Mouse (Mus musculus) C2C12 (cell line): Measurements from ENCODE around the gene Plch1. TPM values are rescaled to one million over a fixed set of nuclear protein-coding genes. Genes with fewer than 3 reads are reported as not detected.

Source experiments
- H3K27me3 ChIP-seq: one replicate; pipeline ENCODE4 v1.6.1; 2011; ENCODE audit not compliant: control insufficient read depth, insufficient read depth, insufficient read length
- H3K36me3 ChIP-seq: one replicate; pipeline ENCODE4 v1.6.1; 2011; ENCODE audit not compliant: control insufficient read depth, insufficient read depth
- H3K4me3 ChIP-seq: one replicate; pipeline ENCODE4 v1.5.1; 2011; ENCODE audit warnings: mild to moderate bottlenecking, control low read depth; ENCODE audit not compliant: poor library complexity, insufficient read depth, severe bottlenecking
- H3K79me2 ChIP-seq: one replicate; pipeline ENCODE4 v1.6.1; 2011; ENCODE audit not compliant: control insufficient read depth, insufficient read depth
- H3K79me3 ChIP-seq: one replicate; pipeline ENCODE4 v1.6.1; 2011; ENCODE audit warnings: low read depth, control low read depth
- H3ac ChIP-seq: one replicate; pipeline ENCODE3; 2011; ENCODE audit warnings: low read depth; ENCODE audit not compliant: control insufficient read depth, insufficient read length
- CEBPB ChIP-seq: IDR thresholded peaks from one replicate; pipeline ENCODE4 v1.6.1; 2011; ENCODE audit warnings: low read depth, mild to moderate bottlenecking, control low read depth, moderate library complexity
- CTCF ChIP-seq: IDR thresholded peaks from one replicate; pipeline ENCODE4 v1.5.1; 2011; ENCODE audit not compliant: control insufficient read depth, insufficient read depth, insufficient read length
- FOSL1 ChIP-seq: IDR thresholded peaks from one replicate; pipeline ENCODE4 v1.8.0; 2011; ENCODE audit warnings: mild to moderate bottlenecking, low read length; ENCODE audit not compliant: poor library complexity, insufficient read depth, severe bottlenecking
- MAX ChIP-seq: IDR thresholded peaks from one replicate; pipeline ENCODE4 v1.6.1; 2011; ENCODE audit warnings: mild to moderate bottlenecking, control low read depth
- MYOD1 ChIP-seq: IDR thresholded peaks from one replicate; pipeline ENCODE4 v1.6.1; 2011; ENCODE audit warnings: low read depth; ENCODE audit not compliant: control insufficient read depth, insufficient read length
- MYOG ChIP-seq: IDR thresholded peaks from one replicate; pipeline ENCODE4 v1.6.1; 2011; ENCODE audit not compliant: control insufficient read depth, insufficient read length; ENCODE audit errors: extremely low read depth
- USF1 ChIP-seq: IDR thresholded peaks from one replicate; pipeline ENCODE4 v1.6.1; 2011; ENCODE audit warnings: low read depth, mild to moderate bottlenecking, control low read depth, moderate library complexity
- polyA plus RNA-seq: library from polyadenylated mRNA; unstranded; fragments of >200 nt; fragmentation: generic; extraction: Trizol; gene quantifications from one replicate; pipeline ENCODE4 v1.2.1, GENCODE M21; 2012; ENCODE audit warnings: missing spikeins

The Plch1 gene
- polyA plus RNA-seq, 1 experiment = not detected

- no peak overlapping the region for H3ac ChIP-seq
- H3K4me3 ChIP-seq = no peak overlapping the region
- no peaks in the 10 kb centered on the region for H3K79me2 ChIP-seq
- no peaks in the 10 kb centered on the region for H3K27me3 ChIP-seq
- no peaks in the 10 kb centered on the region for H3K79me3 ChIP-seq
- H3K36me3 ChIP-seq = no peaks in the 10 kb centered on the region
- no peak for TF ChIP-seq CEBPB
- TF ChIP-seq MYOD1 = no peak
- TF ChIP-seq CTCF = no peak
- no peak for TF ChIP-seq FOSL1
- no peak for TF ChIP-seq MYOG
- TF ChIP-seq USF1 = no peak
- no peak for TF ChIP-seq MAX
These were observed 20.1 kb downstream of the Plch1 start for GRCm38 (mm10) chr3:63878995-63879666.

GRCm38 (mm10) chr3:63872818-63873217 lies 26.5 kb downstream of the Plch1 start:
- TF ChIP-seq MYOD1 (no peak), MYOG (no peak), CTCF (no peak), USF1 (no peak), MAX (no peak), FOSL1 (no peak), CEBPB (no peak)
- Histone ChIP-seq H3K27me3 (no peaks in the 10 kb centered on the region), H3K36me3 (no peaks in the 10 kb centered on the region), H3ac (no peak overlapping the region), H3K4me3 (no peak overlapping the region), H3K79me2 (no peaks in the 10 kb centered on the region), H3K79me3 (no peaks in the 10 kb centered on the region)

- TF ChIP-seq MYOG (no peak), CEBPB (no peak), FOSL1 (no peak), CTCF (no peak), MYOD1 (no peak), USF1 (no peak), MAX (no peak)
- Histone ChIP-seq H3K79me3 (no peaks in the 10 kb centered on the region), H3K27me3 (no peaks in the 10 kb centered on the region), H3ac (no peak overlapping the region), H3K79me2 (no peaks in the 10 kb centered on the region), H3K36me3 (no peaks in the 10 kb centered on the region), H3K4me3 (no peak overlapping the region)
These were observed 28.0 kb downstream of the Plch1 start for GRCm38 (mm10) chr3:63871249-63871648.

GRCm38 (mm10) chr3:63868285-63868684 lies 31.0 kb downstream of the Plch1 start:
- no peak for TF ChIP-seq MYOD1
- TF ChIP-seq MAX = no peak
- TF ChIP-seq MYOG = no peak
- TF ChIP-seq FOSL1 = no peak
- TF ChIP-seq USF1 = no peak
- no peak for TF ChIP-seq CEBPB
- TF ChIP-seq CTCF = no peak
- Histone ChIP-seq H3K27me3 (no peaks in the 10 kb centered on the region), H3ac (no peak overlapping the region), H3K4me3 (no peak overlapping the region), H3K79me2 (no peaks in the 10 kb centered on the region), H3K79me3 (no peaks in the 10 kb centered on the region), H3K36me3 (no peaks in the 10 kb centered on the region)

- H3K79me2 ChIP-seq = no peaks in the 10 kb centered on the region
- H3ac ChIP-seq = no peak overlapping the region
- H3K79me3 ChIP-seq = no peaks in the 10 kb centered on the region
- H3K27me3 ChIP-seq = no peaks in the 10 kb centered on the region
- no peaks in the 10 kb centered on the region for H3K36me3 ChIP-seq
- TF ChIP-seq CEBPB (no peak), MYOD1 (no peak), CTCF (no peak), USF1 (no peak), MYOG (no peak), MAX (no peak), FOSL1 (no peak)
- H3K4me3 ChIP-seq = no peak overlapping the region
These were observed 34.2 kb downstream of the Plch1 start for GRCm38 (mm10) chr3:63865069-63865468.

- no peaks in the 10 kb centered on the region for H3K79me2 ChIP-seq
- no peak overlapping the region for H3K4me3 ChIP-seq
- no peaks in the 10 kb centered on the region for H3K27me3 ChIP-seq
- no peaks in the 10 kb centered on the region for H3K79me3 ChIP-seq
- TF ChIP-seq CTCF = no peak
- no peak for TF ChIP-seq USF1
- TF ChIP-seq FOSL1 = no peak
- no peak for TF ChIP-seq CEBPB
- TF ChIP-seq MYOD1 = no peak
- TF ChIP-seq MYOG = no peak
- no peak for TF ChIP-seq MAX
- H3ac ChIP-seq = no peak overlapping the region
- no peaks in the 10 kb centered on the region for H3K36me3 ChIP-seq
These were observed 36.6 kb downstream of the Plch1 start for GRCm38 (mm10) chr3:63862716-63863115.
